Mouse (Mus musculus) neural tube, embryonic 15.5 days (tissue): ENCODE data around the gene Ppp2r5c. TPM values are rescaled to one million over a fixed set of nuclear protein-coding genes. Genes with fewer than 3 reads are reported as not detected.
A peak's percentile ranks its signal among the peaks of the same experiment; 100 is the strongest.

Experiments used
- ATAC-seq: fragments of 200-750 bp; cut with Nextera tagmentation; 2 replicates; pipeline ENCODE4 v1.8.0; 2017; ENCODE audit warnings: mild to moderate bottlenecking, moderate TSS enrichment, moderate library complexity; ENCODE audit not compliant: low FRiP score
- H3K27ac ChIP-seq: fragments of 300-500 bp; sonication (generic); replicated peaks from 2 replicates; pipeline ENCODE4 v1.5.1; 2015; ENCODE audit warnings: mild to moderate bottlenecking, inconsistent platforms
- H3K27me3 ChIP-seq: fragments of 300-500 bp; sonication (generic); replicated peaks from 2 replicates; pipeline ENCODE4 v1.6.1; 2015; ENCODE audit warnings: inconsistent platforms
- H3K36me3 ChIP-seq: fragments of 300-500 bp; sonication (generic); 2 replicates; pipeline ENCODE4 v1.6.1; 2015; ENCODE audit warnings: inconsistent platforms
- H3K4me1 ChIP-seq: fragments of 300-500 bp; sonication (generic); 2 replicates; pipeline ENCODE4 v1.6.1; 2015; ENCODE audit warnings: inconsistent platforms
- H3K4me2 ChIP-seq: fragments of 300-500 bp; sonication (generic); 2 replicates; pipeline ENCODE4 v1.6.1; 2015; ENCODE audit warnings: inconsistent platforms, mild to moderate bottlenecking, moderate library complexity
- H3K4me3 ChIP-seq: fragments of 300-500 bp; sonication (generic); replicated peaks from 2 replicates; pipeline ENCODE4 v1.5.1; 2015; ENCODE audit warnings: mild to moderate bottlenecking, inconsistent platforms
- H3K9ac ChIP-seq: fragments of 300-500 bp; sonication (generic); replicated peaks from 2 replicates; pipeline ENCODE4 v1.6.1; 2015; ENCODE audit warnings: mild to moderate bottlenecking, inconsistent platforms
- H3K9me3 ChIP-seq: fragments of 300-500 bp; sonication (generic); replicated peaks from 2 replicates; pipeline ENCODE4 v1.6.1; 2016; ENCODE audit warnings: inconsistent platforms
- WGBS: fragments of 180-500 bp; shearing (Covaris S2); methylation state at CpG from one replicate; pipeline ENCODE4 v1.1.7; 2015; ENCODE audit warnings: mixed read lengths; 5-methylcytosine and 5-hydroxymethylcytosine counted together
- polyA plus RNA-seq: library from polyadenylated mRNA; unstranded; fragments of >200 nt; fragmentation: Nextera tagmentation; extraction: Ambion mirVana; gene quantifications from 2 replicates; pipeline ENCODE4 v1.2.1, GENCODE M21; 2015

Gene Ppp2r5c
- polyA plus RNA-seq, 1 experiment from 2014 or later, result 149 TPM

DNA sequence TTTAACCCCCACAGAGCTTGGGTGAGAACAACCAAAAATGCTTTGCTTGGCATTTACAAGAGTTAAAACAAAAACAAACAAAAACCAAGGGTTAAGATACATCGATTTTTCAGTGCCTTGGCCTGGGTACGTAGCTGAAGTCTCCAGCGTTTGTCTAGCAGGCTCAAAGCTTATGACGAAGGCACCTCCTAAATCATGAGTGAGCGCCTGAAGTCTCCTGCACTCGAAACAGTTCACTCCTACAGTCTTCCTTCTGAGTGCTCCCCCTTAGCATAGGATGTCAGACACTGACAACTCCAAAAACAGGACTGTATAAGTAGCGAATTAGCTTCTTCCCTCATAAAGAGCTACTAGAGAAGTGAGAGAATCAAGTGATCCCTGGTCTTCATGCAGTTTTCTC lies 1.1 kb upstream of the Ppp2r5c start:
- Histone ChIP-seq H3K9me3 (no peaks in the 10 kb centered on the region), H3K27ac (peak overlapping the region; percentile 97), H3K9ac (peak overlapping the region; percentile 67), H3K4me2 (peak overlapping the region; percentile 75), H3K36me3 (0 out of 2 replicates have a peak, but pooled peaks cover 6% of the 10 kb centered on the region), H3K4me1 (peaks cover 22% of the 10 kb centered on the region), H3K4me3 (peak overlapping the region; percentile 87), H3K27me3 (peaks cover 5% of the 10 kb centered on the region)
- 38% methylated on average over 7 of the region's 7 CpGs for WGBS
- no peak for ATAC-seq

DNA sequence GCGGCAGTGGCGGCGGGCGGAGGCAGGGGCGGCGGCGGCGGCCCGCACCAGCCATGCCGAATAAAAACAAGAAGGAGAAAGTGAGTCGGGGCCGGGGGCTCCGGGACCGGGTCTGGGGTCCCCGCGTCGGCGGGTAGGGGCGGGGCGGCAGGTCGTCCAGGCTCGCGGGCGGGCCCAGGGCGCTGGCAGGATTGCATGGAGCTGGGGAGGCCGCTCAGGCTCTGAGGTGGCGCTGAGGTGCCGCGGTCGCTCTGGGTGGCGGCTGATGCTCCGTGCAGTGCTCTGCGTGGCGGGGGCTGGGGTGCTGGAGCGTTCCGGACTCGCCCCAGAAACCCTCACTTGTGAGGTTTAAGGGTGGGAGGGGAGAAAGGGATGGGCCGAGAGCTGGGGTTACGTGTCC lies 386 bp downstream of the Ppp2r5c start:
- peaks cover 22% of the 10 kb centered on the region for H3K4me1 ChIP-seq
- H3K27ac ChIP-seq, result peak overlapping the region; percentile 97
- H3K9me3 ChIP-seq, result no peaks in the 10 kb centered on the region
- H3K4me2 ChIP-seq, result peak overlapping the region; percentile 75
- peaks cover 11% of the 10 kb centered on the region; the same call in 1 of the 2 replicates for H3K36me3 ChIP-seq
- under 1% methylated on average over 30 of the region's 39 CpGs for WGBS
- peaks cover 5% of the 10 kb centered on the region for H3K27me3 ChIP-seq
- H3K4me3 ChIP-seq, result peak overlapping the region; percentile 87
- H3K9ac ChIP-seq, result peak overlapping the region; percentile 86
- peak; percentile 51 for ATAC-seq

DNA sequence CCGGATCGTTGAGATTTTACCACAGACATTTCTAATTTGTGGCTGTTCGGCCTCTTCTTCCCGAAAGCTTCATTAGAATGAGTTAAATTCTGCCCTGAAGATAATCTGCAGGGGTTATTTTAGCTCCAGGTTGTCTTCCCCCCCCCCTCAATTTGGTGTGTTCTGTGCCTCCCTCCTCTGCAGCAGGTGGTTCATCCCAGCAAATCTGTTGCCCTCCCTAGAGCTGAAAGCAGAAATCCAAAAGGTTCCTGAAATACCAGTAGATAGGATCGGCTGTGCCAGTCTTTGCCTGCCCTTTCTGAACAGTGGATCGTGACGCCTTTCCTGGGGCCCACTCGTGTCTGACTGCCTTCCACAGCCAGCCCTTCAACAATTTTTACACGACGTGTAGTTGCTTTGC lies 1.8 kb downstream of the Ppp2r5c start:
- H3K9ac ChIP-seq, result no peak overlapping the region
- H3K27ac ChIP-seq, result no peak overlapping the region

DNA sequence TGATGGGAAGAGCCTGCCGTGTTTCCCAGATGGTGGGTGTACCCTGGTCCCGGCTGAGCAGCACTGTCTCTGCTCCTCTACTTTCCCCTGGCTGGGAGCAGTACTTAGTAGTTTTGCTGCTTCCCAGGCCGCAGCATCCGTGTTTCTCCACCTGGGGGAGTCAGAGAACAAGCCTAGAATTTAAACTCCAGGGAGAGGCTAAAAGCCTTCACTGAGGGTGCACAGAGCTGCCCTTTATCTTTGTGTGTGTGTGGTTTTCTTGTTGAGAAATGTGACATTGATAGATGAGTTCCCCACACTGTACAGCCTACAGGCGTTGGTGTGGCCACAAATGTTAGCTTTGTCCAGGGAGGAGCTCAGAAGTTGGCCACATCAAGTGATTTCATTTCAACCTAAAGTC lies 7.3 kb downstream of the Ppp2r5c start:
- Histone ChIP-seq H3K4me2 (no peak overlapping the region), H3K27me3 (no peaks in the 10 kb centered on the region), H3K36me3 (peaks cover 14% of the 10 kb centered on the region; the same call in 1 of the 2 replicates), H3K4me3 (no peak overlapping the region), H3K27ac (no peak overlapping the region), H3K4me1 (0 out of 2 replicates have a peak, but pooled peaks cover 3% of the 10 kb centered on the region), H3K9ac (no peak overlapping the region), H3K9me3 (no peaks in the 10 kb centered on the region)
- no peak for ATAC-seq
- WGBS, result 14% methylated on average over 5 of the region's 5 CpGs

More for the DNA sequence above, 1.8 kb downstream of the Ppp2r5c start:
- ATAC-seq, result no peak
- Histone ChIP-seq H3K4me1 (peaks cover 22% of the 10 kb centered on the region), H3K9me3 (no peaks in the 10 kb centered on the region), H3K36me3 (peaks cover 11% of the 10 kb centered on the region; the same call in 1 of the 2 replicates), H3K4me3 (no peak overlapping the region), H3K4me2 (no peak overlapping the region), H3K27me3 (peaks cover 5% of the 10 kb centered on the region)
- WGBS, result 80% methylated on average over 10 of the region's 10 CpGs

DNA sequence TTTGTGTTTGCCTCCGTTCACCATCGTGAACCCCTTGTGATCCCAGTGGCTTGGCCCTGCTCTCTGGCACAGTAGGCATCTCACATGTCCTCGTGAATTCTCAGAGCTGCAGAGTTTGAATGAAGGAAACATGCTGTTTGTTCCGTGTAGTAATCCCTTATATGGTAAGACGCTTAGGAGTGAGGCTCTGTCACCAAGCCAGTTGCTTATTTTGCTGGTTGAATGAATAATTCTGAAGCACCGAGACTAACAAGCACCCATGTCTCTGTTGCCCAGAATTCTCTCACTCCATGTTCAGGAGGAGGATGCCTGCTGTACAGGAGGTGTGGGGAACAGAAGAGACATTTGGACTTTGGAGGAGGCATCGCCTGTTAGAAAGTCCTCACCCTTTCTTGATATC lies 9.1 kb downstream of the Ppp2r5c start:
- Histone ChIP-seq H3K4me2 (no peak overlapping the region), H3K9ac (no peak overlapping the region), H3K9me3 (no peaks in the 10 kb centered on the region), H3K4me1 (0 out of 2 replicates have a peak, but pooled peaks cover 3% of the 10 kb centered on the region), H3K4me3 (no peak overlapping the region), H3K36me3 (peaks cover 6% of the 10 kb centered on the region; the same call in 1 of the 2 replicates), H3K27me3 (no peaks in the 10 kb centered on the region), H3K27ac (no peak overlapping the region)
- ATAC-seq, result no peak
- 90% methylated on average over 7 of the region's 7 CpGs for WGBS

DNA sequence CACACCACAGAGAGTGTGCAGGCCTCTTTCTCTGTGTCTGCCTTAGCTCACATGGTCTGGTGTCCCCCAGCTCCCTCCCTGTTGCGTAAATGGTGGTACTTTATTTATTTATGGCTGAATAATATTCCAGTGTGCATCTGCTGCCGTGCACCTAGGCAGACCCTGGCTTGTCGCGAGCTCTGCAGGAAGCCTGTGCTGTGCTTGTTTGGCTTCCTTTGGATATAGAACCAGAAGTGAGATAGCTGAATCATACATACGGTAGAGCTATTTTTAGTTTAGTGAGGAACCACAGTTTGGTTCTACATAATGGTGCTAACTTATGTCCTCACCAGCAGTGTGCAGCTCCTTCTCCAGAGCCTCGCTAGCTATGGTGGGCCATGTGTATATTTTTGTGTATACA lies 11.7 kb downstream of the Ppp2r5c start:
- peaks cover 6% of the 10 kb centered on the region for H3K36me3 ChIP-seq
- 87% methylated on average over 6 of the region's 6 CpGs for WGBS
- ATAC-seq, result no peak
- H3K27ac ChIP-seq, result no peak overlapping the region
- H3K4me2 ChIP-seq, result no peak overlapping the region
- no peak overlapping the region for H3K4me3 ChIP-seq
- H3K9ac ChIP-seq, result no peak overlapping the region
- H3K9me3 ChIP-seq, result no peaks in the 10 kb centered on the region
- no peaks in the 10 kb centered on the region for H3K27me3 ChIP-seq
- 0 out of 2 replicates have a peak, but pooled peaks cover 3% of the 10 kb centered on the region for H3K4me1 ChIP-seq

DNA sequence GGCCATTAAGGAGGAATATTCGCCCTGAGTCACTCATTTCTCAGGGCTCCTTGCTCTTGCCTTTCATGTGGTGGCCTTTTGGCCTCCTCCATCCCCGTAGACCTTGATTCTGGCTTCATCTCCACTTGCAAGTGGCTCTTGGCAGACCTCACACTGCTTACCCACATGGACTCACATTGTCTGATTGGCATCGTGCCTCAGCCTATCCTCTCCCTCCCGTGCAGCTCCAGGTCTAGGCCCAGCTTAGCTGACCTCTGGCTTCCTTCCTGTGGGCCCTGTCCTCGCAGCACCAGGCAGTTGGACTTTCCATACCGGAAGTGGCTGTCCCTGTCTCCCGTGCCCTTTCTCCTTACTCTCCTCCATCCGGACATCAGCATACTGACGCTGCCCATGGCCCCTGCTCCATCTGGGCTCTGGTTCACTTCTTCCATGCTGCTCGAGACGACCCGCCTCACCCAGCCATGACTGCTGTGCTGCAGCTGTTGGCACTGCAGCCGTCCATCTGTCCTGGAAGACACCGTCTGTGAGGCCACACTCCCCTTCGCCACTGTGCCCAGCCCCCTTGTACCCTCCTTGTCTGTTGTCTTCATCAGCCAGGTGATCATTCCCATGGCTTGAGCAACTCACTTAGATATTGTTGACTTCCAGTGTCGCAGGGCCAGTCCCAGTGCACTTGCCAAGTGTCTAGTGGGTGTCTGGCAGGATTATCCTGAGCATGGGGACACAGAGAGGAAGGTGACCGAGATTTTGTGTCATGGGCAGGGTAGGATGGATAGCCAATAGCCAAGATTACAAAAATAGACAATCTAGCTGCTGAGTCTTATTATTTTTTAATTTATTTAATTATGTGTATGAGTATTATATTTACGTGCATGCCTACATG lies 13.7 kb downstream of the Ppp2r5c start:
- no peak overlapping the region for H3K27ac ChIP-seq
- no peak overlapping the region for H3K4me2 ChIP-seq
- H3K4me1 ChIP-seq, result no peaks in the 10 kb centered on the region
- WGBS, result 88% methylated on average over 18 of the region's 18 CpGs
- peaks cover 6% of the 10 kb centered on the region for H3K36me3 ChIP-seq
- H3K27me3 ChIP-seq, result no peaks in the 10 kb centered on the region
- no peak overlapping the region for H3K4me3 ChIP-seq
- no peak for ATAC-seq
- H3K9me3 ChIP-seq, result no peaks in the 10 kb centered on the region
- no peak overlapping the region for H3K9ac ChIP-seq

DNA sequence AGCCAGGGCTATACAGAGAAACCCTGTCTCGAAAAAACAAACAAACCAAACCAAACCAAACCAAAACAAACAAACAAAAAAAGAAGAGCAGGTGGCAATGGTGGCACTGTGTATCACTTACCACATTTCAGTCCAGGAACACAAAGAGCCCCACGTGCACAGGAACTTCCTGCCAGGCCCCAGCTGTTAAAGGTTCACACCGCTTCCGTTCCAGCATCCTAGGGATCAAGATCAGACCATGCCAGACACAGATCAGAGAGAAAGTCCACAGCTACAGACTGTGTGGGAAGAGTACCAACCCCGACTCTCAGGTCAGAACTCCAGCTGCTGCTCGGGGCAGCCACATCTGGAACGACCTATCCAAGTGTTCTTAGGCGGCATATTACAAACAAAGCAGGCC lies 16.8 kb downstream of the Ppp2r5c start:
- Histone ChIP-seq H3K9me3 (no peaks in the 10 kb centered on the region), H3K36me3 (peaks cover 27% of the 10 kb centered on the region), H3K27ac (no peak overlapping the region), H3K9ac (no peak overlapping the region), H3K4me2 (no peak overlapping the region), H3K4me3 (no peak overlapping the region), H3K27me3 (no peaks in the 10 kb centered on the region), H3K4me1 (no peaks in the 10 kb centered on the region)
- 84% methylated on average over 8 of the region's 8 CpGs for WGBS
- ATAC-seq, result no peak

DNA sequence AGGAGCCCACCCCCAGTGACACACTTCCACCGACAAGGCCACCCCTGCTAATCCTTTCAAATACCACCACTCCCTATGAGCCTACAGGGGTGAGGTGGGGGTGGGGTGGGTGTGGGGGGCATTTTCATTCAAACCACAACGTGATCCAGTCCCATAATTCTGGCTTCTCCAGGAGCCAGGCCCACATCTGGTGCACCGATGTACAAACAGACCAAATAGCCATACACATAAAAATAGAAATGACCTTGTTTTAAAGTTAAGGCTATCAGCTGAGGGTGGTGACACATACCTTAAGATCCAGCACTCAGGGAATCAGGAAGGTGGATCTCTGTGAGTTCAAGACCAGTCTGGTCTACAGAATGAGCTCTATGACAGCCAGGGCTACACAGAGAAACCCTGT lies 24.5 kb downstream of the Ppp2r5c start:
- Histone ChIP-seq H3K4me1 (no peaks in the 10 kb centered on the region), H3K27ac (no peak overlapping the region), H3K9me3 (no peaks in the 10 kb centered on the region), H3K4me2 (no peak overlapping the region), H3K36me3 (peaks cover 28% of the 10 kb centered on the region), H3K27me3 (no peaks in the 10 kb centered on the region), H3K9ac (no peak overlapping the region), H3K4me3 (no peak overlapping the region)
- ATAC-seq, result no peak
- 86% methylated on average over 3 of the region's 3 CpGs for WGBS

DNA sequence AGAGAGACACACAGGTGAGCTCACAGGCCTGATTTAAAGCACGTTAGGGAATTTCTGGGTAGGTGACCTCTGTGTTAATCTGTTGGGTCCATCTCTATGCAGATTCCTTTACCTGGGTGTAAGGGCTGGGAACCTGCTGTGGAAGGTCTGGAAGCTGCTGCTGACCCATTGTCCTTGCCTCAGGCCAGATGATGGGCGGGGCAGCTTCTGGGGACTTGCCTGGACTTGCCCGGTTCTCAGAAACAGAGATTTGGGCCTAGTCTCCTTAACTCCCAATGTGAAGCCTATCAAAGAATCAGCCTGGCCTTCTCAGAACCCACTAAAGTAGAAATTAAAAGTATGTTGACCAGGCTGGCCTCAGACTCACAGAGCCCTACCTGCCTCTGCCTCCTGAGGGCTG lies 25.3 kb downstream of the Ppp2r5c start:
- Histone ChIP-seq H3K9me3 (no peaks in the 10 kb centered on the region), H3K27ac (no peak overlapping the region), H3K9ac (no peak overlapping the region), H3K27me3 (no peaks in the 10 kb centered on the region), H3K4me2 (no peak overlapping the region), H3K36me3 (peaks cover 23% of the 10 kb centered on the region), H3K4me1 (no peaks in the 10 kb centered on the region), H3K4me3 (no peak overlapping the region)
- ATAC-seq, result no peak
- 82% methylated on average over 3 of the region's 3 CpGs for WGBS

DNA sequence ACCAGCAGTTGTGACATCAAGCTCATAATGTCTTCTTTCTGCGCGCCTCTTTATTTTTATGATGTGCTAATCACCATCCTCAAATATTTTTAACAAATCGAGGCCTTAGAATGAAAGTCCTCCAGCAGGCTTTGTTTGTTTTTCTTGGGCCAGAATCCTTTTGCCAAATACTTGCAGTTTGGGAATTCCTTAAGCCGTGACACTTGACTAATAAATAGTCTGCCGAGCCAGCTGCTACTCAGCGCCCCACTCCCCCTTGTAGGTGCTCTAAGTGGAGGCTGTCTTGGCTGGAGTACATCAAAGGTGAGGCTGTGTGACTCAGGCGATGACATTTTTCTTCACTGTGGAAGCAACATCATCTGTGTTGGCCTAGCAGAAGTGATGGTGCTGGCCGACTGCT lies 27.6 kb downstream of the Ppp2r5c start:
- Histone ChIP-seq H3K9ac (no peak overlapping the region), H3K4me2 (no peak overlapping the region), H3K27ac (no peak overlapping the region), H3K9me3 (no peaks in the 10 kb centered on the region), H3K4me3 (no peak overlapping the region), H3K4me1 (no peaks in the 10 kb centered on the region), H3K27me3 (no peaks in the 10 kb centered on the region), H3K36me3 (peaks cover 15% of the 10 kb centered on the region; the same call in 1 of the 2 replicates)
- 75% methylated on average over 8 of the region's 8 CpGs for WGBS
- ATAC-seq, result no peak

DNA sequence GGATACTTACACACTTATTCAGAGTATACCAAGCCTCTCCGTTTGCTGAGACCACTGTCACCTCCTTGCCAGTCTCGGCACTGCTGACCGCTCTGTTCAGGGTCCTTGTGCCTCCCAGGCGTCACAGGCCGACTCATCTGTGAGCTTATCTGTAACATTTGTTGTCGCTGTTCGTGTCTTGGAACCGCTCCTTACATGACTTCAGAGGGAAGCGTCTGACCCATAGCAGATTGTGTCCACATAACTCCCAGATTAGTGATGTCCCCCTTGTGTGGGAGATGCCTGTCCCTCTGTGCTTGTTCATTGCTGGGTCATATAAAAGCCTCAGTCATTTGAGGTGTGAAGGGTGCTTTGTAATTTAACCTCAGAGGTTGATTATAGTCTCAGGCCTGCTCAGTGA lies 29.6 kb downstream of the Ppp2r5c start:
- no peak for ATAC-seq
- no peaks in the 10 kb centered on the region for H3K4me1 ChIP-seq
- 80% methylated on average over 9 of the region's 9 CpGs for WGBS
- H3K36me3 ChIP-seq, result peaks cover 10% of the 10 kb centered on the region; the same call in 1 of the 2 replicates
- no peaks in the 10 kb centered on the region for H3K27me3 ChIP-seq
- H3K4me3 ChIP-seq, result no peak overlapping the region
- no peak overlapping the region for H3K4me2 ChIP-seq
- no peaks in the 10 kb centered on the region for H3K9me3 ChIP-seq
- no peak overlapping the region for H3K9ac ChIP-seq
- H3K27ac ChIP-seq, result no peak overlapping the region
